Mouse (Mus musculus): ENCODE measurements around the gene Sh2d1b2. TPM values are rescaled to one million over a fixed set of nuclear protein-coding genes. Genes with fewer than 3 reads are reported as not detected.
"Not testable (repeated sequence)": the region's sequence is repeated elsewhere in the genome, so short reads cannot be mapped to it uniquely, and the experiment has no call there.

Sh2d1b2 gene
- total RNA-seq (2021) = not detected
- long read RNA-seq, experiment 1 = 0 reads
- long read RNA-seq, experiment 2 = 0 reads

DNA sequence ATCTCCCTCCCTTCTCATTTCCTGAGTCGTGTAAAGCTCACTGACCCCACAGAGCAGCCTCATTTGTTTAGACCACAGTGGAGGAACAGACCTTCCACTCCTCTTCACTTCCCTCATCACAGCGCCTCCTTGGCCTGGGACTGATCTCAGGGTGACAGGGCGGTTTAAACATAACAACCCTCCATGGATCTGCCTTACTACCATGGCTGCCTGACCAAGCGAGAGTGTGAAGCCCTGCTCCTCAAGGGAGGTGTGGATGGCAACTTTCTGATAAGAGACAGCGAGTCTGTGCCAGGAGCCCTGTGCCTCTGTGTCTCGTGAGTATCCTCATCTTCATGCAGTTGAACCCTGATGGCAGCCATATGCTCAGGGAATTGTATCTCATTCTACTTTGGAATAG lies at the start of gene Sh2d1b2:
Sh2d1b2 (plus strand) TSS at position 62 of the 400 bp plus-strand sequence.
- not testable (repeated sequence) for DNase-seq

DNA sequence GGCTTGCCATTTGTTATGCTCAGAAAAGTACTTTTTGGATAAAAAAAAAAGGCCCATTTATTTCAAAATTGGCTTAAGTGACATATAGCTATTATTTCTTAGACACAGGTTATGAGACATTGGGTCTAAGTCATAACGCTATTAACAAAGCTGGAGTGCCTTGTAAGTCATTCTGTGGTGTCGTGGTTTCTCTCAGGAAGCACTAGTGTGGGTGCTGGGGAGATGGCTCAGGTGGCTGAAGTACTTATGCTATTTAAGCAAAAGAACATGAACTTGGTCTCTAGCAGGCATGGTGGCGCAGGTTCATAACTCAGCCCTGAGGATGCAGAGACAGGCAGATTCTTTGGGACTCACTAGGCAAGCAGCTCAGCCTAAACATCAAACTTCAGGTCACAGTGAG lies 47.4 kb upstream of the Sh2d1b2 start:
- no peak for DNase-seq

- DNase-seq = no peak
Measured at GRCm38 (mm10) chr1:170186531-170186930, 46.0 kb upstream of the Sh2d1b2 start.

- DNase-seq = peak; percentile 77
Measured at GRCm38 (mm10) chr1:170188601-170189000, 43.9 kb upstream of the Sh2d1b2 start.

GRCm38 (mm10) chr1:170190225-170190624 lies 42.3 kb upstream of the Sh2d1b2 start:
- no peak for DNase-seq

DNA sequence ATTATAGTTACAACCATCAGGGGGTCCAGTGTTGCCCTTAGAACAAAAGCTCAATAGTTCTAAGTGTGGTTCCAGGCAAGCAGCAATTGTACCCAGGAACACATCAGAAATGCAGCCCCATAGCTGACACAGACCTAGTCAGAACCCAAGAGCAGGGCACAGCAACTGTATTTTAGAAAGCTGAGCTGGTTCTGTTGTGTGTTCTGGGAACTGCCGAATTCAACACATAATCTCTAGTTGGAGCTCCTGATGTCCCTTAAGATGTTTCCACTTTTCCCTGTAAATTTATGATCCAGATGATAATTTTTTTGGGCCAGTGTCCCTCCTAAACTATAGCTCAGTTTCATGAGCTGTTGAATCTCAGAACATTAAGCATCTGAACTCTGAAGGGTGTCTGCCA lies 40.6 kb upstream of the Sh2d1b2 start:
- no peak for DNase-seq

GRCm38 (mm10) chr1:170196211-170196610 lies 36.3 kb upstream of the Sh2d1b2 start:
- DNase-seq = no peak

DNA sequence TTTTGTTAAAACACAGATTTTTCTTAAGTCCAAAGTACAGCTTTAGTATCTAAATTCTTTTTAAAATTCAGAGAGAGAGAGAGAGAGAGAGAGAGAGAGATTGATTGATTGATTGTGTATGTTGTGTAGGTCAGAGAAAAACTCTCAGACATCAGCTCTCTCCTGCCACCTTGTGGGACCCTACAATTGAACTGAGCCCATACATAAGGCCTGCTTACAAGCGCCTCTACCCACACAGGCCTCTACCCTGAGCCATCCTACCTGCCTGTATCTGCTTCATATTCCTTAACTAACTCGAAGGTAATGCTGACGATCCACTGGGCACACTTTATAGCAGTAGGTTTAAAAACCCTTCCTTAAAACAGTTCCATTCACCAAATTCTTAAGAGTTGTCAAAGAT lies 32.2 kb upstream of the Sh2d1b2 start:
- peak; percentile 40 for DNase-seq

- DNase-seq = no peak
Measured at GRCm38 (mm10) chr1:170206395-170206794, 26.2 kb upstream of the Sh2d1b2 start.

GRCm38 (mm10) chr1:170213181-170213879 lies 19.2 kb upstream of the Sh2d1b2 start:
- DNase-seq = no peak

GRCm38 (mm10) chr1:170214383-170214756 lies 18.2 kb upstream of the Sh2d1b2 start:
- DNase-seq = no peak

DNA sequence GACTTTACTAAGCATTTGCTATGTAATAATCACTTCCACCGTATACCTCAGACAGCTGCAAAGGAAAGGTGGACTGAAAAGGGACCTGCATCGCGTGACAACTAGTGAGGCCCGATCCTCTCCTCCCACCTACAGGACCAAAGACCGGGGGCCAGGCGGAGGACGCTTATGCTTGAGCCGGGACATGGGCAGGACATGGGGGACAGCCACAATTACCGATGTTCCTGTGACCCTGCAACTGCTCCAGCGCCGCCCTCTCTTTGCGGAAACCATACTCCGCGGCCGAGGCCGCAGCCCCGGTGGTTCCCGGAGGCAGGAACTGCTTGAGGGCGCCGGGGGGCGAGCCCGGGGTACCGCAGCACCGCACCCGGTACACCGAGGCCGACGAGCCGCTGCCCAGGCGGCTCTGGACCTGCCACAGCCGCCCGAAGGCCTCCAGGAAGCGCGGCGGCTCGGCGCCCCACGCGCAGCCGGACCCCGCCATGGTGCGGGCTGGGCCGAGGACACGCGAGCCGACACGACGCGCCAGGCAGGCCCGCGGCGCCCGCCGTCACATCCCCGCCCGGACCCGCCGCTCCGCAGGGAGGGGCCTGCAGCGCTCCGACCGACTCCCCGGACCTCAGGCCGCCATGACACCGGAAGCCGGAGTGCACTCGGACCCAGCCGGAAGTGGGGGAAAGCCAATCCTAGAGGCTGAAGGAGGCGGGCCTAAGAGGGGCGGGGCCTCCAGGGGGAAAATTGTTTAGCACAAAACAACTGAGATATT lies 17.6 kb upstream of the Sh2d1b2 start, which contains the start of gene Uhmk1:
Uhmk1 (minus strand) TSS at position 641 of the 766 bp plus-strand sequence.
- peak; percentile 93 for DNase-seq

GRCm38 (mm10) chr1:170215590-170215989 lies 17.0 kb upstream of the Sh2d1b2 start:
- DNase-seq = no peak

GRCm38 (mm10) chr1:170218091-170218884 lies 14.3 kb upstream of the Sh2d1b2 start:
- no peak for DNase-seq

DNA sequence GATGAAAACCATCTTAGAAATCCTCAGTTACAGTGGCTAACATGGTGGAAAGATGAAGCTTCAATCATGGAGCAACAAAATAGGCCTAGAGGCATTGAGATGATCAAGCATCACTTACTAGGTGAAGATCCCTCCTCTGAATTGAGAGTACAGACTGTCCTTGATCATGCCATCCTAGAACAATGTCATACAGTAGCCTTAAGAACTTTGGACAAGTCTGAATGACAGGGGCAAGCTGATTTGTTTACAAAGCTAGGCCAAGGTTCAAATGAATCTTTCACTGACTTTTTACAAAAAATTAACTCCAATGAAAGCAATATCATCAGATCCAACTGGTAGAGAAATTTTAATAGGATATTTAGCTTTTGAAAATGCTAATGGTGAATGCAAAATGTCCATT lies 12.2 kb upstream of the Sh2d1b2 start:
- no peak for DNase-seq

DNA sequence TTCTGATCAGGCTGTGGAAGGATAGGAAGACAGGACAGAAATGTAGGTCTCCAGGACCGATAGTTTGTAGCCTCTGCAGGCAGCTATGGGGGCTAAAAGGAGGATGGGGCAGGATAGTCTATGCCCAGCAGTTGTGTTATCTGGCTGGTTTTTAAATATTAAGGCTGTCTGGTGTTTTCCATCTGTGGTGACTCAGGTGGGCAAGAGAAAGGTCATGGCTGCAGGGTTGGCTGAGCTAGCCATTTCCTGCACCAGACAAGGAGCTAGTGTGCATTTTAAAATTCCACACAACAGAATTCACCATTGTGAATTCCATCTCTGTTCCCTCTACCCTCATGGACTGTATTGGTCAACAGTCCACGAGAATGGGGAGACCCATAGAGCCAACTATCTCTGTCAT lies 9.3 kb upstream of the Sh2d1b2 start:
- no peak for DNase-seq

GRCm38 (mm10) chr1:170245016-170245415 lies 12.5 kb downstream of the Sh2d1b2 start:
- no peak for DNase-seq

GRCm38 (mm10) chr1:170254893-170255559 lies 22.5 kb downstream of the Sh2d1b2 start:
- DNase-seq = no peak

DNA sequence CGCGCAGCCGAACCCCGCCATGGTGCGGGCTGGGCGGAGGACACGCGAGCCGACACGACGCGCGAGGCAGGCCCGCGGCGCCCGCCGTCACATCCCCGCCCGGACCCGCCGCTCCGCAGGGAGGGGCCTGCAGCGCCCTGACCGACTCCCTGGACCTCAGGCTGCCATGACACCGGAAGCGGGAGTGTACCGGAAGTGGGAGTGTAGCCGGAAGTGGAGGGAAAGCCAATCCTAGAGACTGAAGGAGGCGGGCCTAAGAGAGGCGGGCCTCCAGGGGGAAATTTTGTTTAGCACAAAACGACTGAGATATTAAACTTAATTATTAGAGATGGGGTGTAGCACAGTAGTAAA lies 23.0 kb downstream of the Sh2d1b2 start:
- peak; percentile 90 for DNase-seq

DNA sequence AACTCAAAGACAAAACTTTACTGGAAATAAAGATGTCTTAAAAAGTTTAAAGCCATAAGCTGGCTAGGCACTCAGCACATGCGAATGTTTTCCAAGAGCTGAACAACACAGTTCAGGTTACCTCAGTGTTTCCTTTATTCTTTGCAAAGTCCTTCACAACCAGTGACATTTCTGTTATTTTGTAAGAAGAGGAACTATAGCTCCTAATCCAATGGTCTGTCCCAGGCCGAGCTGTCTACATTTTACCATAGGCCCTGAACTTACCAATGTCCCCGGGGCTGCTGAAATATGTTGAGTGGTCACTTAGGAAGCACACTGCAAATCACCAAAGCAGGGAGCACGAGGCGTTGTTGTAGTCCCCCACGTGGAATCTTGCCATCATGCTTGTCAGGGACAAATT lies 37.7 kb downstream of the Sh2d1b2 start:
- DNase-seq = no peak

GRCm38 (mm10) chr1:170270696-170271095 lies 38.1 kb downstream of the Sh2d1b2 start:
- DNase-seq = no peak

DNA sequence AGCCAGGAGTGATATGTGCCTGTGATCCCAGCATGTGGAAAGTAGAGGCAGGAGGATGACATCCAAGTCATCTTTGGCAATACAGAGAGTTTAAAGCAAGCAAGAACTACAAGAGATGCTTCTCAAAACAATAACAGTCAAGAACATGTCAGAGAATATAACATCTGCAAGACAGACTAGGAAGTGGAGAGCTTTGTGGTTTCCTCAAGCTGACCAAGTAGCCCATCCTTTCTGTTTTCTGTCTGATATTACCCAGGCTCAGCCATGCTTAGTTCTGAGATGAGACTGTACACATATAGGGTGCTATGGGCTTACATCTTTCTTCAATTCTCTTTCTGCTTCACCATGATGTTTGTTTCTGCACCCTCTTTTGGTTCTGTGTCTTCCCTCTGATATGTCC lies 40.7 kb downstream of the Sh2d1b2 start:
- no peak for DNase-seq

Data from adrenal gland, postnatal 10 days (tissue).